15 mouse cellular contexts compared by ENCODE assay signal in the genomic region with DNA sequence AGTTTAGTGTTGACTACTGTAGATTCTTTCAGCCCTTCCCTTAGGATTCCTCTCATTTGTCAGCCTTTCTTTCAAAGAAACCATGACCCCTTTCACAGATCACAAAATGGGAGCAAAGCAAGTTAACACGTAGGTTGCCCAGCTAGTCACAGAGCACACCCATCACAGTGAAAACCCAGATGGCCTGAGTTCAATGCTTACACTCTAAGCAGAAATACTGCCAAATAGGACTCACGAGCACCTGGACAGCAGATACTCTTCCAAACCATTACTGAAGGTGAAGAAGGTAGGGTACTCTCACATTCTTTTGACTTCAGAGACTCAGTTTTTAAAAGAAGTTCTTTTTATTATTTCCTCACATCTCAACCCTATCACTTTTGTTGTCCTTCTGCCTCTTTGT.
"Had no signal": no experiment of that assay in that cellular context is flagged by ENCODE, and none has a peak within 500 bp of the region (broad histone marks: within the 10 kb centered on the region; RNA-seq: fewer than 3 reads in every experiment).

No protein-coding gene starts in this region.

- H3K27ac ChIP-seq: neural tube, embryonic 13.5 days; neural tube, embryonic 15.5 days; stomach, embryonic 15.5 days; stomach, postnatal 0 days had no signal

- H3K4me3 ChIP-seq: neural tube, embryonic 13.5 days; neural tube, embryonic 15.5 days; stomach, embryonic 15.5 days had no signal

- DNase-seq: retina, postnatal 1 day; right cerebral cortex, adult 18-20 months; right cerebral cortex, postnatal 14 days; right cerebral cortex, postnatal 4 days; spleen, adult 18-20 months; thymus, adult 18-20 months; thymus, adult 2 months; thymus, postnatal 14 days; thymus, postnatal 25 days; thymus, postnatal 36 days; thymus, postnatal 4 days had no signal
